Mouse (Mus musculus): ENCODE measurements around the gene Tcam1. TPM values are rescaled to one million over a fixed set of nuclear protein-coding genes. Genes with fewer than 3 reads are reported as not detected.

Gene Tcam1
- total and polyA plus RNA-seq, 3 experiments = 4.6 to 8.9 TPM; not detected in 1

- TF ChIP-seq MYC (IDR thresholded peaks at IDR 0.05; ENCODE audit: low read depth, low read length) = 0 out of 2 replicates have a peak, but pooled peaks have one; percentile 7
Observed at GRCm38 (mm10) chr11:106271794-106272643, 4.5 kb upstream of the Tcam1 start (continued).

- Histone ChIP-seq H3K4me3 (ENCODE audit: control insufficient read depth in 1 of 2, insufficient read depth in 1 of 2, low read depth in 2 of 2, low read length in 2 of 2) (peak within 1 kb of the TSS; percentile 89 to 93), H3K27ac (ENCODE audit: control insufficient read depth, low read depth, low read length) (peak within 1 kb of the TSS; percentile 78), H3K4me1 (ENCODE audit: control insufficient read depth in 1 of 2, insufficient read depth in 2 of 2, low read length in 2 of 2) (peaks cover 0 to 41% of the 10 kb centered on the region in 2 experiments; a peak in 3 of 4 replicates), H3K9me3 (replicated peaks; ENCODE audit: insufficient read depth, low read length) (no peaks in the 10 kb centered on the region), H3K9ac (ENCODE audit: control insufficient read depth, low read depth, low read length, poor library complexity, severe bottlenecking) (peak within 1 kb of the TSS; percentile 98), H3K36me3 (ENCODE audit: control insufficient read depth in 1 of 2, insufficient read depth in 2 of 2, low read length in 2 of 2) (peaks cover 0 to 19% of the 10 kb centered on the region in 2 experiments; a peak in 2 of 4 replicates), H3K79me2 (ENCODE audit: control insufficient read depth, insufficient read depth, low read length, poor library complexity) (peaks cover 43% of the 10 kb centered on the region), H3K27me3 (ENCODE audit: control insufficient read depth in 1 of 2, insufficient read depth in 2 of 2, low read length in 2 of 2) (no peaks in the 10 kb centered on the region)
- DNase-seq (ENCODE audit: low read depth, low spot score) = peak; percentile 100
- TF ChIP-seq BHLHE40 (IDR thresholded peaks at IDR 0.05; ENCODE audit: borderline replicate concordance, low read depth, low read length) = peak; percentile 53; the same call in 1 of the 2 replicates
- TF ChIP-seq NELFE (IDR thresholded peaks at IDR 0.05; ENCODE audit: low read depth, low read length) = peak; percentile 76
- peak; percentile 68; the same call in 1 of the 2 replicates for TF ChIP-seq TCF12 (IDR thresholded peaks at IDR 0.05; ENCODE audit: low read depth, low read length)
- TF ChIP-seq GATA1 (IDR thresholded peaks at IDR 0.05; ENCODE audit: low read depth, low read length) = 0 out of 2 replicates have a peak, but pooled peaks have one; percentile 16
- no peak for TF ChIP-seq ZNF384 (IDR thresholded peaks at IDR 0.05; ENCODE audit: low read depth, low read length)
- TF ChIP-seq MAZ (IDR thresholded peaks at IDR 0.05; ENCODE audit: low read depth, low read length) = peak; percentile 90; the same call in 1 of the 2 replicates
- TF ChIP-seq CTCF (IDR thresholded peaks at IDR 0.05 in 2 of 3, conservative IDR thresholded peaks at IDR 0.05 in 1 of 3; ENCODE audit: control insufficient read depth in 1 of 3, insufficient read depth in 1 of 3, low read depth in 2 of 3, low read length in 3 of 3, poor library complexity in 1 of 3, severe bottlenecking in 1 of 3) = 0 out of 6 replicates have a peak, but pooled peaks of 1 of the 3 experiments have one; percentile 11
- TF ChIP-seq KAT2A (conservative IDR thresholded peaks at IDR 0.05; ENCODE audit: low read depth, low read length) = peak; percentile 74; the same call in 1 of the 2 replicates
- TF ChIP-seq SIN3A (IDR thresholded peaks at IDR 0.05; ENCODE audit: low read length) = peak; percentile 90
- no peak for TF ChIP-seq USF2 (IDR thresholded peaks at IDR 0.05; ENCODE audit: borderline replicate concordance in 1 of 2, insufficient read depth in 1 of 2, low read depth in 1 of 2, low read length in 2 of 2)
- no peak for TF ChIP-seq TAL1 (IDR thresholded peaks at IDR 0.05; ENCODE audit: low read length)
- TF ChIP-seq UBTF (IDR thresholded peaks at IDR 0.05; ENCODE audit: borderline replicate concordance, insufficient read depth, low read depth, low read length) = peak; percentile 81; the same call in 1 of the 2 replicates
- peak; percentile 93 for TF ChIP-seq MAX (IDR thresholded peaks at IDR 0.05; ENCODE audit: low read length)
- 0 out of 2 replicates have a peak, but pooled peaks have one; percentile 42 for TF ChIP-seq NRF1 (IDR thresholded peaks at IDR 0.05; ENCODE audit: insufficient read depth, low read depth, low read length, poor library complexity, severe bottlenecking)
- peak; percentile 40 for TF ChIP-seq ETS1 (IDR thresholded peaks at IDR 0.05; ENCODE audit: low read depth, low read length)
- peak; percentile 95 for TF ChIP-seq CHD2 (IDR thresholded peaks at IDR 0.05; ENCODE audit: low read length)
- TF ChIP-seq ZMIZ1 (IDR thresholded peaks at IDR 0.05; ENCODE audit: low read depth, low read length) = peak; percentile 23; the same call in 1 of the 2 replicates
- TF ChIP-seq EP300 (IDR thresholded peaks at IDR 0.05; ENCODE audit: low read depth in 1 of 2, low read length in 2 of 2) = peak in 1 of 2 experiments; percentile 51; a peak in 2 of 4 replicates
- peak; percentile 90 for TF ChIP-seq HCFC1 (IDR thresholded peaks at IDR 0.05; ENCODE audit: low read depth, low read length)
- TF ChIP-seq POLR2A (IDR thresholded peaks at IDR 0.05; ENCODE audit: control insufficient read depth in 1 of 2, insufficient read depth in 1 of 2, low read depth in 1 of 2, low read length in 2 of 2, poor library complexity in 1 of 2) = peak; percentile 34 to 85
- no peak for TF ChIP-seq POLR2AphosphoS5 (IDR thresholded peaks at IDR 0.05; ENCODE audit: borderline replicate concordance, low read depth, low read length)
- TF ChIP-seq TBP (IDR thresholded peaks at IDR 0.05; ENCODE audit: low read depth, low read length) = peak; percentile 84
- peak; percentile 80 for TF ChIP-seq MXI1 (IDR thresholded peaks at IDR 0.05; ENCODE audit: low read depth, low read length)
- TF ChIP-seq MYB (IDR thresholded peaks at IDR 0.05; ENCODE audit: low read depth, low read length) = peak; percentile 68; the same call in 1 of the 2 replicates
- TF ChIP-seq ZC3H11A (IDR thresholded peaks at IDR 0.05; ENCODE audit: low read depth, low read length) = no peak
- TF ChIP-seq ZKSCAN1 (IDR thresholded peaks at IDR 0.05; ENCODE audit: low read depth, low read length) = no peak
- TF ChIP-seq E2F4 (IDR thresholded peaks at IDR 0.05; ENCODE audit: borderline replicate concordance, low read depth, low read length) = no peak
- peak; percentile 94 for TF ChIP-seq ELF1 (IDR thresholded peaks at IDR 0.05; ENCODE audit: low read depth, low read length)
Observed at GRCm38 (mm10) chr11:106272644-106273310, 3.7 kb upstream of the Tcam1 start, which contains the start of gene Smarcd2. Smarcd2 (minus strand) TSS chr11:106272972.
